Mouse (Mus musculus) liver, embryonic 14.5 days (tissue): ENCODE results near the gene Rela.

Experiments
- CTCF ChIP-seq: IDR thresholded peaks from 2 replicates; pipeline ENCODE4 v1.5.1; 2016; ENCODE audit warnings: antibody characterized with exemption, low read depth, control low read depth
- EP300 ChIP-seq: IDR thresholded peaks from 2 replicates; pipeline ENCODE4 v1.6.1; 2016; ENCODE audit warnings: antibody characterized with exemption, low read depth

- TF ChIP-seq EP300 (no peak), CTCF (no peak)
Observed at GRCm38 (mm10) chr19:5680432-5680831, 43.1 kb downstream of the Rela start.
